Mouse (Mus musculus) MEL (cell line): ENCODE results near the gene Olfr1392. TPM values are rescaled to one million over a fixed set of nuclear protein-coding genes. Genes with fewer than 3 reads are reported as not detected.

Experiments used
- DNase-seq: peaks from one replicate; pipeline ENCODE4 v3.0.0; 2011; ENCODE audit warnings: low read depth, low spot score
- H3K27ac ChIP-seq: 2 replicates; pipeline ENCODE4 v1.5.1; 2012; ENCODE audit warnings: low read depth, mild to moderate bottlenecking, control low read depth, low read length, moderate library complexity; ENCODE audit not compliant: control insufficient read depth
- H3K27me3 ChIP-seq, 2 experiments: fragments of 150-350 bp in 1 of 2; sonication (generic) in 1 of 2; 2 replicates each; pipeline ENCODE4 v1.6.1; 2012; ENCODE audit warnings: low read length in 2 of 2, mild to moderate bottlenecking in 2 of 2, improper control_type of control experiment in 1 of 2, moderate library complexity in 1 of 2; ENCODE audit not compliant: insufficient read depth in 2 of 2, control insufficient read depth in 1 of 2
- H3K36me3 ChIP-seq, 2 experiments: 2 replicates each; pipeline ENCODE4 v1.6.1; 2012 to 2014; ENCODE audit warnings: low read length in 2 of 2, improper control_type of control experiment in 1 of 2, inconsistent platforms in 1 of 2, mild to moderate bottlenecking in 1 of 2; ENCODE audit not compliant: insufficient read depth in 2 of 2, control insufficient read depth in 1 of 2
- H3K4me1 ChIP-seq, 2 experiments: fragments of 150-350 bp in 1 of 2; sonication (generic) in 1 of 2; 2 replicates each; pipeline ENCODE4 v1.6.1; 2012; ENCODE audit warnings: low read length in 2 of 2, improper control_type of control experiment in 1 of 2, mild to moderate bottlenecking in 1 of 2; ENCODE audit not compliant: insufficient read depth in 2 of 2, control insufficient read depth in 1 of 2
- H3K4me3 ChIP-seq, 2 experiments: fragments of 150-350 bp in 1 of 2; sonication (generic) in 1 of 2; 2 replicates each; pipeline ENCODE4 v1.5.1; 2012; ENCODE audit warnings: low read depth in 2 of 2, low read length in 2 of 2, mild to moderate bottlenecking in 2 of 2, moderate library complexity in 2 of 2, control low read depth in 1 of 2, improper control_type of control experiment in 1 of 2; ENCODE audit not compliant: control insufficient read depth in 1 of 2, insufficient read depth in 1 of 2
- H3K79me2 ChIP-seq: 2 replicates; pipeline ENCODE4 v1.6.1; 2012; ENCODE audit warnings: mild to moderate bottlenecking, low read length, moderate library complexity; ENCODE audit not compliant: control insufficient read depth, poor library complexity, insufficient read depth
- H3K9ac ChIP-seq: 2 replicates; pipeline ENCODE4 v1.6.1; 2012; ENCODE audit warnings: low read depth, mild to moderate bottlenecking, control low read depth, low read length, moderate library complexity; ENCODE audit not compliant: control insufficient read depth, poor library complexity, severe bottlenecking
- H3K9me3 ChIP-seq: fragments of 150-350 bp; sonication (generic); replicated peaks from 2 replicates; pipeline ENCODE4 v1.6.1; 2012; ENCODE audit warnings: mild to moderate bottlenecking, low read length, improper control_type of control experiment, moderate library complexity; ENCODE audit not compliant: insufficient read depth
- BHLHE40 ChIP-seq: IDR thresholded peaks from 2 replicates; pipeline ENCODE4 v1.6.1; 2012; ENCODE audit warnings: low read depth, mild to moderate bottlenecking, inconsistent platforms, low read length, improper control_type of control experiment, borderline replicate concordance
- CHD1 ChIP-seq: IDR thresholded peaks from 2 replicates; pipeline ENCODE4 v1.6.1; 2012; ENCODE audit warnings: low read depth, mild to moderate bottlenecking, inconsistent platforms, low read length, improper control_type of control experiment
- E2F4 ChIP-seq: IDR thresholded peaks from 2 replicates; pipeline ENCODE4 v1.6.1; 2011; ENCODE audit warnings: low read depth, low read length, improper control_type of control experiment, borderline replicate concordance
- GABPA ChIP-seq: IDR thresholded peaks from 2 replicates; pipeline ENCODE4 v1.6.1; 2012; ENCODE audit warnings: low read depth, mild to moderate bottlenecking, inconsistent platforms, low read length, improper control_type of control experiment, moderate library complexity
- MAX ChIP-seq: IDR thresholded peaks from 2 replicates; pipeline ENCODE4 v1.6.1; 2011; ENCODE audit warnings: low read length, improper control_type of control experiment
- MAZ ChIP-seq: IDR thresholded peaks from 2 replicates; pipeline ENCODE4 v1.6.1; 2012; ENCODE audit warnings: low read depth, mild to moderate bottlenecking, inconsistent platforms, low read length, improper control_type of control experiment
- MEF2A ChIP-seq: IDR thresholded peaks from 2 replicates; pipeline ENCODE4 v1.6.1; 2014; ENCODE audit warnings: low read depth, mild to moderate bottlenecking, inconsistent platforms, low read length, improper control_type of control experiment; ENCODE audit not compliant: poor library complexity, insufficient replicate concordance, severe bottlenecking; ENCODE audit errors: extremely low read depth
- MYC ChIP-seq: IDR thresholded peaks from 2 replicates; pipeline ENCODE4 v1.6.1; 2011; ENCODE audit warnings: low read depth, mild to moderate bottlenecking, low read length, improper control_type of control experiment, moderate library complexity
- NRF1 ChIP-seq: IDR thresholded peaks from 2 replicates; pipeline ENCODE4 v1.6.1; 2014; ENCODE audit warnings: low read depth, mild to moderate bottlenecking, inconsistent platforms, low read length, improper control_type of control experiment, moderate library complexity; ENCODE audit not compliant: poor library complexity, insufficient read depth, severe bottlenecking
- POLR2AphosphoS2 ChIP-seq: IDR thresholded peaks from 2 replicates; pipeline ENCODE4 v1.6.1; 2011; ENCODE audit warnings: low read length, improper control_type of control experiment
- POLR2AphosphoS5 ChIP-seq: IDR thresholded peaks from 2 replicates; pipeline ENCODE4 v1.6.1; 2012; ENCODE audit warnings: low read depth, borderline replicate concordance, mild to moderate bottlenecking, inconsistent platforms, low read length, moderate library complexity, mixed read lengths
- RAD21 ChIP-seq: IDR thresholded peaks from 2 replicates; pipeline ENCODE4 v1.6.1; 2011; ENCODE audit warnings: mild to moderate bottlenecking, low read depth, low read length, improper control_type of control experiment
- TAL1 ChIP-seq: IDR thresholded peaks from 2 replicates; pipeline ENCODE4 v1.6.1; 2012; ENCODE audit warnings: mild to moderate bottlenecking, inconsistent platforms, low read length, moderate library complexity, mixed read lengths
- TBP ChIP-seq: IDR thresholded peaks from 2 replicates; pipeline ENCODE4 v1.8.0; 2011; ENCODE audit warnings: low read depth, low read length, improper control_type of control experiment
- UBTF ChIP-seq: IDR thresholded peaks from 2 replicates; pipeline ENCODE4 v1.6.1; 2012; ENCODE audit warnings: low read depth, mild to moderate bottlenecking, inconsistent platforms, low read length, improper control_type of control experiment, moderate library complexity, borderline replicate concordance; ENCODE audit not compliant: insufficient read depth
- USF1 ChIP-seq: IDR thresholded peaks from 2 replicates; pipeline ENCODE4 v1.6.1; 2014; ENCODE audit warnings: low read depth, mild to moderate bottlenecking, inconsistent platforms, low read length, improper control_type of control experiment, moderate library complexity
- ZC3H11A ChIP-seq: IDR thresholded peaks from 2 replicates; pipeline ENCODE4 v1.6.1; 2012; ENCODE audit warnings: low read depth, mild to moderate bottlenecking, inconsistent platforms, low read length, improper control_type of control experiment
- ZMIZ1 ChIP-seq: IDR thresholded peaks from 2 replicates; pipeline ENCODE4 v1.6.1; 2012; ENCODE audit warnings: low read depth, mild to moderate bottlenecking, inconsistent platforms, low read length, improper control_type of control experiment, moderate library complexity
- polyA plus RNA-seq, 2 experiments: library from polyadenylated mRNA; stranded (reverse) in 1 of 2; unstranded in 1 of 2; fragments of >175 nt in 1 of 2; fragments of >200 nt in 1 of 2; gene quantifications; 2 replicates each; pipeline versions ENCODE4 v1.2.1 to v1.2.4; 2012; ENCODE audit warnings: low replicate concordance in 2 of 2, low read depth in 1 of 2; ENCODE audit not compliant: insufficient read length in 2 of 2, insufficient read depth in 1 of 2, missing spikeins in 1 of 2
- total RNA-seq: library from RNA; depleted of rRNA; stranded (reverse); fragments of 300-350 nt; gene quantifications from 2 replicates; pipeline ENCODE4 v1.2.3, GENCODE M21; 2012

Gene Olfr1392
- total and polyA plus RNA-seq, 3 experiments: not detected

- TF ChIP-seq BHLHE40 (peak; percentile 4; the same call in 1 of the 2 replicates), RAD21 (no peak), TAL1 (no peak), POLR2AphosphoS2 (peak; percentile 22; the same call in 1 of the 2 replicates), NRF1 (peak; percentile 88), UBTF (0 out of 2 replicates have a peak, but pooled peaks have one; percentile 3), CHD1 (no peak), TBP (peak; percentile 46), E2F4 (peak; percentile 61; the same call in 1 of the 2 replicates), POLR2AphosphoS5 (no peak), MEF2A (no peak), MAX (no peak; the same call in 1 of the 2 replicates), ZC3H11A (no peak), GABPA (no peak), USF1 (peak; percentile 67), ZMIZ1 (0 out of 2 replicates have a peak, but pooled peaks have one; percentile 16)
Observed at GRCm38 (mm10) chr11:49243727-49244594, 41.1 kb upstream of the Olfr1392 start, which contains the start of gene Mgat1 (continued).

GRCm38 (mm10) chr11:49244595-49244930 lies 40.5 kb upstream of the Olfr1392 start:
- H3K9me3 ChIP-seq: no peaks in the 10 kb centered on the region
- peak overlapping the region; percentile 50 to 52 for H3K4me3 ChIP-seq
- H3K79me2 ChIP-seq: no peaks in the 10 kb centered on the region
- H3K27me3 ChIP-seq: no peaks in the 10 kb centered on the region
- peaks cover 30 to 38% of the 10 kb centered on the region in 2 experiments for H3K4me1 ChIP-seq
- TF ChIP-seq MAZ (no peak; the same call in 1 of the 2 replicates), MYC (peak; percentile 9; the same call in 1 of the 2 replicates)
- TF ChIP-seq, all 39 proteins: peak for 1
- peak overlapping the region; percentile 70 for H3K9ac ChIP-seq
- H3K36me3 ChIP-seq: peaks cover 0 to 36% of the 10 kb centered on the region in 2 experiments; a peak in 2 of 4 replicates
- H3K27ac ChIP-seq: peak overlapping the region; percentile 52
- no peak for DNase-seq
